Mouse (Mus musculus) limb, embryonic 10.5 days (tissue): ENCODE measurements around the gene Hoxb2. TPM values are rescaled to one million over a fixed set of nuclear protein-coding genes. Genes with fewer than 3 reads are reported as not detected.

ENCODE experiments used
- DNase-seq: peaks from one replicate; pipeline ENCODE4 v3.0.0-alpha.2; 2017; ENCODE audit warnings: low spot score
- H3K27ac ChIP-seq: fragments of 300-500 bp; sonication (generic); 2 replicates; pipeline ENCODE4 v1.5.1; 2016; ENCODE audit warnings: mild to moderate bottlenecking
- H3K27me3 ChIP-seq: fragments of 300-500 bp; sonication (generic); 2 replicates; pipeline ENCODE4 v1.6.1; 2016; ENCODE audit warnings: low read depth, mild to moderate bottlenecking; ENCODE audit not compliant: poor library complexity, severe bottlenecking
- H3K36me3 ChIP-seq: fragments of 300-500 bp; sonication (generic); 2 replicates; pipeline ENCODE4 v1.6.1; 2016; ENCODE audit warnings: mild to moderate bottlenecking, moderate library complexity
- H3K4me1 ChIP-seq: fragments of 300-500 bp; sonication (generic); 2 replicates; pipeline ENCODE4 v1.6.1; 2016
- H3K4me3 ChIP-seq: fragments of 300-500 bp; sonication (generic); 2 replicates; pipeline ENCODE4 v1.5.1; 2016; ENCODE audit warnings: mild to moderate bottlenecking, moderate library complexity
- H3K9me3 ChIP-seq: fragments of 300-500 bp; sonication (generic); replicated peaks from 2 replicates; pipeline ENCODE4 v1.6.1; 2016; ENCODE audit warnings: mild to moderate bottlenecking
- WGBS: fragments of 180-500 bp; shearing (Covaris S2); methylation state at CpG from one replicate; pipeline ENCODE4 v1.1.7; 2016; 5-methylcytosine and 5-hydroxymethylcytosine counted together
- polyA plus RNA-seq: library from polyadenylated mRNA; unstranded; fragments of >200 nt; fragmentation: Nextera tagmentation; extraction: Ambion mirVana; gene quantifications from 2 replicates; pipeline ENCODE4 v1.2.1, GENCODE M21; 2016

Gene Hoxb2
- polyA plus RNA-seq, result 11.3 and 13.5 TPM in 2 replicates

DNA sequence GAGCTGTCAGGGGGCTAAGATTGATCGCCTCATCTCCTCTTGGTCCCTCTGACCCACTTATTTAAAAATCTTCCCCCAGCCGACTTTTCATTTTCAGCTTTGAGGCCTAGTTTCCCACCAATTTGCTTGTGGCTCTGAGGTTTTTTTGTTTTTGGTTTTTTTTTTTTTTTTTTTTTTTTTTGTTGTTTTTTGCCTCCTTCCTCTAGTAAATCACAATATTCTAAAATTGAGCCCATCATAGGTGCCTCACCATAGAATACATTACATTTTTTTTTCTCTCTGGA lies at the start of gene Hoxb2:
TSS of gene Hoxb2 (plus strand) at position 185 of the 284 bp plus-strand sequence.
- WGBS, result 1% methylated on average over 2 of the region's 2 CpGs
- Histone ChIP-seq H3K4me3 (peak within 1 kb of the TSS; percentile 63), H3K9me3 (no peaks in the 10 kb centered on the region), H3K27ac (peak within 1 kb of the TSS; percentile 94), H3K36me3 (peaks cover 7% of the 10 kb centered on the region; the same call in 1 of the 2 replicates), H3K4me1 (peaks cover 88% of the 10 kb centered on the region), H3K27me3 (peaks cover 80% of the 10 kb centered on the region)
- no peak for DNase-seq

- H3K27ac ChIP-seq, result peak overlapping the region; percentile 81
- peaks cover 100% of the 10 kb centered on the region for H3K27me3 ChIP-seq
- peaks cover 96% of the 10 kb centered on the region for H3K4me1 ChIP-seq
- H3K36me3 ChIP-seq, result peaks cover 3% of the 10 kb centered on the region; the same call in 1 of the 2 replicates
- 6% methylated on average over 10 of the region's 10 CpGs for WGBS
- peak overlapping the region; percentile 64 for H3K4me3 ChIP-seq
- DNase-seq, result no peak
- no peaks in the 10 kb centered on the region for H3K9me3 ChIP-seq
Measured at GRCm38 (mm10) chr11:96301064-96301431, 49.3 kb upstream of the Hoxb2 start.

- H3K9me3 ChIP-seq, result no peaks in the 10 kb centered on the region
- WGBS, result 1% methylated on average over 15 of the region's 15 CpGs
- H3K4me3 ChIP-seq, result peak overlapping the region; percentile 31
- H3K36me3 ChIP-seq, result peaks cover 3% of the 10 kb centered on the region; the same call in 1 of the 2 replicates
- H3K27me3 ChIP-seq, result peaks cover 100% of the 10 kb centered on the region
- DNase-seq, result no peak
- peaks cover 97% of the 10 kb centered on the region for H3K4me1 ChIP-seq
- H3K27ac ChIP-seq, result peak overlapping the region; percentile 68
Measured at GRCm38 (mm10) chr11:96301837-96302236, 48.5 kb upstream of the Hoxb2 start.

- peak overlapping the region; percentile 55 for H3K4me3 ChIP-seq
- H3K36me3 ChIP-seq, result peaks cover 3% of the 10 kb centered on the region; the same call in 1 of the 2 replicates
- H3K27me3 ChIP-seq, result peaks cover 100% of the 10 kb centered on the region
- DNase-seq, result no peak
- peak overlapping the region; percentile 68 for H3K27ac ChIP-seq
- peaks cover 98% of the 10 kb centered on the region for H3K4me1 ChIP-seq
- no peaks in the 10 kb centered on the region for H3K9me3 ChIP-seq
- WGBS, result 4% methylated on average over 23 of the region's 23 CpGs
Measured at GRCm38 (mm10) chr11:96302381-96303150, 47.8 kb upstream of the Hoxb2 start.

DNA sequence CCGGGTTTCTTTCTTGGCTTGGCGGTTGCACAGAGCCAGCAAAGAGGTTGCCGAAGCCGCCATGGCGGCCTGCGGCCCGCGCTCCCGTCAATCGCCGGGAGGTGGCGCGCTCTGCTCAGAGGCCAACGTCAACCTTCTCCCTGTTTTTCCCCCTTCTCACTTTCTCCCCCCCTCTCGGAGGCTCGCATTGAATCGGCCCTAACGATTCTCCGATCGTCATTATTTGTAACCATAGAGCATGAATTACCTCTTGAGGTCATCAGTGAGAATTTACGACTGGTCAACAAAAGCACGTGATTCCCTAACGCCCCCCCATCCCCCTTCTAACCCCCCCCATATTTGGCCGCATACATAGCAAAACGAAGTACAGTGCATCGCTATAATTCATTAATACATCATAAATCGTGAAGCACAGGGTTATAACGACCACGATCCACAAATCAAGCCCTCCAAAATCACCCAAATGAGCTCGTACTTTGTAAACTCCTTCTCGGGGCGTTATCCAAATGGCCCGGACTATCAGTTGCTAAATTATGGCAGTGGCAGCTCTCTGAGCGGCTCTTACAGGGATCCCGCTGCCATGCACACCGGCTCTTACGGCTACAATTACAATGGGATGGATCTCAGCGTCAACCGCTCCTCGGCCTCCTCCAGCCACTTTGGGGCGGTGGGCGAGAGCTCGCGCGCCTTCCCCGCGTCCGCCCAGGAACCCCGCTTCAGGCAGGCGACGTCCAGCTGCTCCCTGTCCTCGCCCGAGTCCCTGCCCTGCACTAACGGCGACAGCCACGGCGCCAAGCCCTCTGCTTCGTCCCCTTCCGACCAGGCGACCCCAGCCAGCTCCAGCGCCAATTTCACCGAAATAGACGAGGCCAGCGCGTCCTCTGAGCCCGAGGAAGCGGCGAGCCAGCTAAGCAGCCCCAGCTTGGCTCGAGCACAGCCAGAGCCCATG lies 46.9 kb upstream of the Hoxb2 start, which contains the start of gene Hoxb5:
TSS of gene Hoxb5 (plus strand) at position 186 of the 949 bp plus-strand sequence.
- peak within 1 kb of the TSS; percentile 55 for H3K4me3 ChIP-seq
- peaks cover 100% of the 10 kb centered on the region for H3K27me3 ChIP-seq
- H3K9me3 ChIP-seq, result no peaks in the 10 kb centered on the region
- under 1% methylated on average over 69 of the region's 69 CpGs for WGBS
- H3K36me3 ChIP-seq, result peaks cover 3% of the 10 kb centered on the region; the same call in 1 of the 2 replicates
- DNase-seq, result peak; percentile 93
- peak within 1 kb of the TSS; percentile 85 for H3K27ac ChIP-seq
- H3K4me1 ChIP-seq, result peaks cover 98% of the 10 kb centered on the region

GRCm38 (mm10) chr11:96304381-96305195 lies 45.7 kb upstream of the Hoxb2 start:
- WGBS, result under 1% methylated on average over 38 of the region's 38 CpGs
- Histone ChIP-seq H3K4me1 (peaks cover 98% of the 10 kb centered on the region), H3K9me3 (no peaks in the 10 kb centered on the region), H3K4me3 (peak overlapping the region; percentile 55), H3K36me3 (peaks cover 3% of the 10 kb centered on the region; the same call in 1 of the 2 replicates), H3K27me3 (peaks cover 100% of the 10 kb centered on the region), H3K27ac (peak overlapping the region; percentile 85)
- no peak for DNase-seq

DNA sequence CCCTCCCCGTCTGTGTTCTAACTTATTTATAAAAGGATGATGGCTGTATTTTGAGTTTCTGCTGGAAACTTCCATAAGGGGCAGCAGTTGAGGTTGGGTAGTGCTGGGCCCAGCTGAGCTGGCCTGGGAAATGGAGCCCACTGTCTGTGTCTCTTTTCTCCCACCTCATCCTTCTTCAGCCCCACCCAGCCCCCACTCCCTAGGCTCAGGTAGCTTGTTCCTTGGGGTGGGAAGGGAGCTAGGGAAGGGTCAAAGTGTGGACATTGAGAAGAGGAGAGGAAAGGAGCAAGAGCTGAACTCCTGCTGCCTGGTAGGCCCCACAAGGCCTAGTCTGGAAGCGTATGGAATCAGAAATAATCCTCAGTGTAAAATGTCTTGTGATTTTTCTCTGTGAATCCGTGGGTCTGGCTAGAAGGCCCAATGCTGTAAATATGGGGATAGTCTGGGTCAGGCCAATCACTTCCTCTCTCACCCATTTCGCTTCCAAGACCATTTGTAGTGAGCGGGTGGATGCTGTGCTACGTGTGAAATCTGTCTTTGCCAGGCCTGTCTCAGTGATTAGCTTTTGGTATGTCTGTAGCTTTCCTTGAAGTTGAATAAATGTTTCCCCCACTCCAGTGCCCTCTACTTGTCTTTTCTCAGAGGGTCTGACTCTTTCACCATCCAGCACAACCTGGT lies 44.7 kb upstream of the Hoxb2 start:
- WGBS, result 10% methylated on average over 6 of the region's 6 CpGs
- peaks cover 98% of the 10 kb centered on the region for H3K4me1 ChIP-seq
- H3K4me3 ChIP-seq, result peak overlapping the region; percentile 55
- peak overlapping the region; percentile 85 for H3K27ac ChIP-seq
- DNase-seq, result no peak
- H3K36me3 ChIP-seq, result peaks cover 3% of the 10 kb centered on the region; the same call in 1 of the 2 replicates
- peaks cover 100% of the 10 kb centered on the region for H3K27me3 ChIP-seq
- no peaks in the 10 kb centered on the region for H3K9me3 ChIP-seq

- H3K4me1 ChIP-seq, result peaks cover 99% of the 10 kb centered on the region
- WGBS, result under 1% methylated on average over 7 of the region's 7 CpGs
- peak overlapping the region; percentile 85 for H3K27ac ChIP-seq
- H3K36me3 ChIP-seq, result no peaks in the 10 kb centered on the region; the same call in 1 of the 2 replicates
- H3K4me3 ChIP-seq, result peak overlapping the region; percentile 55
- peaks cover 100% of the 10 kb centered on the region for H3K27me3 ChIP-seq
- no peaks in the 10 kb centered on the region for H3K9me3 ChIP-seq
- DNase-seq, result peak; percentile 65
Measured at GRCm38 (mm10) chr11:96306183-96306907, 44.0 kb upstream of the Hoxb2 start.

GRCm38 (mm10) chr11:96306908-96307269 lies 43.4 kb upstream of the Hoxb2 start:
- Histone ChIP-seq H3K4me1 (peaks cover 99% of the 10 kb centered on the region), H3K4me3 (peak overlapping the region; percentile 55), H3K9me3 (no peaks in the 10 kb centered on the region), H3K36me3 (no peaks in the 10 kb centered on the region; the same call in 1 of the 2 replicates), H3K27ac (peak overlapping the region; percentile 85), H3K27me3 (peaks cover 100% of the 10 kb centered on the region)
- under 1% methylated on average over 13 of the region's 13 CpGs for WGBS
- DNase-seq, result peak; percentile 60

- H3K27me3 ChIP-seq, result peaks cover 100% of the 10 kb centered on the region
- 7% methylated on average over 4 of the region's 4 CpGs for WGBS
- no peaks in the 10 kb centered on the region for H3K9me3 ChIP-seq
- no peaks in the 10 kb centered on the region for H3K36me3 ChIP-seq
- peak overlapping the region; percentile 55 for H3K4me3 ChIP-seq
- DNase-seq, result no peak
- H3K27ac ChIP-seq, result peak overlapping the region; percentile 88
- H3K4me1 ChIP-seq, result peaks cover 99% of the 10 kb centered on the region
Measured at GRCm38 (mm10) chr11:96308763-96309162, 41.6 kb upstream of the Hoxb2 start.

GRCm38 (mm10) chr11:96309288-96309687 lies 41.0 kb upstream of the Hoxb2 start:
- Histone ChIP-seq H3K27me3 (peaks cover 100% of the 10 kb centered on the region), H3K36me3 (no peaks in the 10 kb centered on the region), H3K9me3 (no peaks in the 10 kb centered on the region), H3K4me3 (peak overlapping the region; percentile 55), H3K4me1 (peaks cover 99% of the 10 kb centered on the region), H3K27ac (peak overlapping the region; percentile 88)
- 10% methylated on average over 4 of the region's 4 CpGs for WGBS
- peak; percentile 45 for DNase-seq
